Mouse (Mus musculus): ENCODE measurements at regions not wholly inside any gene's neighbourhood (a gene's known extent, or its start where the extent isn't known, plus 50 kb on each side); places are given as distances from the start of the nearest gene placed in this dataset.
A peak's percentile ranks its signal among the peaks of the same experiment; 100 is the strongest.

- H3K4me3 ChIP-seq, result no peak overlapping the region
- intact Hi-C loops (cut with DNase I), result no loop called here
- peak in 1 of 2 experiments; percentile 12 for DNase-seq (ENCODE audit: extremely low spot score in 1 of 2, low spot score in 2 of 2)
- TF ChIP-seq CTCF (IDR thresholded peaks at IDR 0.05), result no peak
- no peak overlapping the region for H3K27ac ChIP-seq
These were observed 712.7 kb upstream of the Cdh18 start for GRCm38 (mm10) chr15:21836110-21836509.

DNA sequence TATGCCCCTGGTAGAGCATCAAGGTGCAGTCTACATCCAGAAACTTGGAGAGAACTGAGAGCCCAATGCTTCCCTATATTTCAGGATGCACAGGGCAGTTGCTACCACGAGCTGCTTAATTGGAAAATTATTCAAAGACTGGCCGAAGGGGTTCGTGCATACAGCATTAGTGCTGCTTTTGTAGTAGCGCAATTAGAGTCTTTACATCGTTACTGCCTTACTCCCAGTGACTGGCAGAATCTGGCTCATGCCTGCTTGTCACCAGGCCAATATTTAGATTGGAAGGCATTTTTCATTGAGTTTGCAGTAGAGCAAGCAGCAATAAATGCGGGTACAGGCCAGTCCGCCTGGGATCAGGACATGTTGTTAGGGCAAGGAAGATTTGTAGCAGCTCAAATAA, 690.3 kb upstream of the Cdh18 start:
- no peak overlapping the region for H3K27ac ChIP-seq
- no peak for TF ChIP-seq CTCF (IDR thresholded peaks at IDR 0.05)
- no peak overlapping the region for H3K4me3 ChIP-seq
- DNase-seq (ENCODE audit: extremely low spot score in 1 of 2, low spot score in 2 of 2), result no peak
- intact Hi-C loops (cut with DNase I), result no loop called here

DNA sequence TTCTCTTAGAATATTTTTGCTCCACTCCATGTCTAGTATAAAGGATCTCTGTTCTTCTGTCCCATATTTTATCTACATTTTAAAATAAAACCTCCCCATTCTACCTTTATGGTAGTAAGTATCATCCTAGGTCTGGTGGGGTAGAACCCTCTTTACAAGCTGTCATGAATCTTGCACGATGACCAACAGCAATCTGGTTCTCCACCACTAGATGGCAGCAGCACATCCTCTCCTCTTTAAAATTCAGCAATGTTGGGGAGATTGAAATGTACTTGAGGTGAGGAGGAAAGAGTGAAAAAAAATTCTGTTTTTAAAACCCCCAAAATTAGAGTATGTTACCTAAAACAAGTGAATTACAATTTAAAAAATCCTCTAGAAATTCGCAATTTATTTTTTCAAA, 663.6 kb upstream of the Cdh18 start:
- peak; percentile 47 to 71 for DNase-seq (ENCODE audit: extremely low spot score in 1 of 2, low spot score in 2 of 2)
- intact Hi-C loops (cut with DNase I), result no loop called here
- Histone ChIP-seq H3K4me3 (no peak overlapping the region), H3K27ac (no peak overlapping the region)
- TF ChIP-seq CTCF (IDR thresholded peaks at IDR 0.05), result peak; percentile 81

Data from left cerebral cortex, adult 2 months (tissue).